In genomic region chr5:130257303-130257702, GRCm38 (mm10) we compare ENCODE assay signal across 8 mouse cellular contexts. TPM values are rescaled to one million over a fixed set of nuclear protein-coding genes. Genes with fewer than 3 reads are reported as not detected.
DNase-seq lines count a peak whose midpoint lies in the region; ATAC-seq and TF ChIP-seq lines count a peak whose summit lies in the region.

No protein-coding gene starts in this region.

- no peaks in the 10 kb centered on the region for H3K9me3 ChIP-seq in heart, embryonic 10.5 days
- no peaks in the 10 kb centered on the region for H3K9me3 ChIP-seq in E14TG2a.4 (ENCODE audit: low read length)
- H3K9me3 ChIP-seq in forebrain, embryonic 10.5 days, result no peaks in the 10 kb centered on the region
- H3K9me3 ChIP-seq in liver, embryonic 13.5 days (replicated peaks), result no peaks in the 10 kb centered on the region

- peak overlapping the region; percentile 87 for H3K27ac ChIP-seq in heart, embryonic 10.5 days
- H3K27ac ChIP-seq in forebrain, embryonic 10.5 days, result peak overlapping the region; percentile 89
- H3K27ac ChIP-seq in liver, embryonic 13.5 days, result peak overlapping the region; percentile 79

- no peak for TF ChIP-seq CTCF in E14TG2a.4 (conservative IDR thresholded peaks at IDR 0.05; ENCODE audit: low read length)

- H3K36me3 ChIP-seq in heart, embryonic 10.5 days, result peaks cover 18% of the 10 kb centered on the region
- H3K36me3 ChIP-seq in E14TG2a.4 (ENCODE audit: insufficient read depth, low read length), result peaks cover 55% of the 10 kb centered on the region
- H3K36me3 ChIP-seq in forebrain, embryonic 10.5 days (replicated peaks), result peaks cover 38% of the 10 kb centered on the region
- H3K36me3 ChIP-seq in liver, embryonic 13.5 days, result peaks cover 24% of the 10 kb centered on the region

- H3K4me2 ChIP-seq in liver, embryonic 13.5 days, result peak overlapping the region; percentile 85

- DNase-seq in heart, embryonic 10.5 days (ENCODE audit: low spot score), result no peak
- no peak for DNase-seq in heart, adult 9 months (ENCODE audit: low spot score in 2 of 2)
- DNase-seq in forebrain, embryonic 10.5 days (ENCODE audit: extremely low spot score, low spot score), result no peak
- no peak for DNase-seq in liver, embryonic 13.5 days
- DNase-seq in frontal cortex, postnatal 25 days (ENCODE audit: low spot score in 2 of 2), result no peak
- no peak for DNase-seq in adrenal gland, adult 8-10 months
- DNase-seq in gastrocnemius, postnatal 25 days, result no peak

- H3K4me3 ChIP-seq in heart, embryonic 10.5 days, result peak overlapping the region; percentile 71
- peak overlapping the region; percentile 96 for H3K4me3 ChIP-seq in E14TG2a.4 (replicated peaks; ENCODE audit: low read length)
- H3K4me3 ChIP-seq in forebrain, embryonic 10.5 days, result peak overlapping the region; percentile 80
- H3K4me3 ChIP-seq in liver, embryonic 13.5 days (replicated peaks), result peak overlapping the region; percentile 83

- peaks cover 14% of the 10 kb centered on the region; the same call in 1 of the 2 replicates for H3K4me1 ChIP-seq in heart, embryonic 10.5 days
- H3K4me1 ChIP-seq in E14TG2a.4 (replicated peaks; ENCODE audit: low read depth, low read length), result peaks cover 35% of the 10 kb centered on the region
- peaks cover 27% of the 10 kb centered on the region for H3K4me1 ChIP-seq in forebrain, embryonic 10.5 days
- H3K4me1 ChIP-seq in liver, embryonic 13.5 days (replicated peaks), result peaks cover 34% of the 10 kb centered on the region

- H3K27me3 ChIP-seq in heart, embryonic 10.5 days (ENCODE audit: insufficient read depth, poor library complexity, severe bottlenecking), result no peaks in the 10 kb centered on the region
- H3K27me3 ChIP-seq in E14TG2a.4 (ENCODE audit: insufficient read depth, low read length), result no peaks in the 10 kb centered on the region
- H3K27me3 ChIP-seq in forebrain, embryonic 10.5 days (ENCODE audit: poor library complexity, severe bottlenecking), result no peaks in the 10 kb centered on the region
- no peaks in the 10 kb centered on the region for H3K27me3 ChIP-seq in liver, embryonic 13.5 days

- H3K9ac ChIP-seq in liver, embryonic 13.5 days, result peak overlapping the region; percentile 84

- 7% methylated on average over 8 of the region's 8 CpGs for WGBS in heart, embryonic 10.5 days
- WGBS in forebrain, embryonic 10.5 days, result 9% methylated on average over 8 of the region's 8 CpGs
- WGBS in liver, embryonic 13.5 days (ENCODE audit: insufficient replicate concordance), result 6% methylated on average over 8 of the region's 8 CpGs

- no peak for ATAC-seq in liver, embryonic 13.5 days (ENCODE audit: low read depth)

RNA-seq across cellular contexts. Expression of gene Tyw1, which starts 1.9 kb away (rescaled TPM):
- polyA plus RNA-seq in heart, embryonic 10.5 days (2016; fragmentation: Nextera tagmentation; extraction: Ambion mirVana), result 25.2 and 26.1 TPM in 2 replicates
- polyA plus RNA-seq in forebrain, embryonic 10.5 days (2016; fragmentation: Nextera tagmentation; extraction: Ambion mirVana), result 32.2 and 32.5 TPM in 2 replicates
- 16.0 and 18.0 TPM in 2 replicates for polyA plus RNA-seq in liver, embryonic 13.5 days (2015; fragmentation: Nextera tagmentation; extraction: Ambion mirVana)
- total RNA-seq in adrenal gland, adult 8-10 months (2022), result 10 to 100 TPM; 34.0 to 36.4 (median 35.7) TPM
- total RNA-seq in gastrocnemius, postnatal 25 days (2021), result 1 to 10 TPM; 8.7 to 8.8 TPM

RNA-seq across cellular contexts. Expression of gene Sbds, which starts 2.0 kb away (rescaled TPM):
- 64.9 and 74.8 TPM in 2 replicates for polyA plus RNA-seq in heart, embryonic 10.5 days (2016; fragmentation: Nextera tagmentation; extraction: Ambion mirVana)
- 69.5 and 76.7 TPM in 2 replicates for polyA plus RNA-seq in forebrain, embryonic 10.5 days (2016; fragmentation: Nextera tagmentation; extraction: Ambion mirVana)
- 55.0 and 64.9 TPM in 2 replicates for polyA plus RNA-seq in liver, embryonic 13.5 days (2015; fragmentation: Nextera tagmentation; extraction: Ambion mirVana)
- 100 to 1,000 TPM; 101 to 115 (median 106) TPM for total RNA-seq in adrenal gland, adult 8-10 months (2022)
- 10 to 100 TPM; 25.5 to 25.6 TPM for total RNA-seq in gastrocnemius, postnatal 25 days (2021)

RNA-seq across cellular contexts. Expression of gene Tmem248, which starts 40.4 kb away (rescaled TPM):
- polyA plus RNA-seq in heart, embryonic 10.5 days (2016; fragmentation: Nextera tagmentation; extraction: Ambion mirVana), result 30.9 and 35.7 TPM in 2 replicates
- polyA plus RNA-seq in forebrain, embryonic 10.5 days (2016; fragmentation: Nextera tagmentation; extraction: Ambion mirVana), result 35.8 and 39.2 TPM in 2 replicates
- 30.7 and 34.4 TPM in 2 replicates for polyA plus RNA-seq in liver, embryonic 13.5 days (2015; fragmentation: Nextera tagmentation; extraction: Ambion mirVana)
- total RNA-seq in adrenal gland, adult 8-10 months (2022), result 10 to 100 TPM; 69.6 to 86.9 (median 75.6) TPM
- total RNA-seq in gastrocnemius, postnatal 25 days (2021), result 10 to 100 TPM; 36.0 to 40.1 TPM
